ENCODE assay signal across 8 mouse cellular contexts in the genomic region with DNA sequence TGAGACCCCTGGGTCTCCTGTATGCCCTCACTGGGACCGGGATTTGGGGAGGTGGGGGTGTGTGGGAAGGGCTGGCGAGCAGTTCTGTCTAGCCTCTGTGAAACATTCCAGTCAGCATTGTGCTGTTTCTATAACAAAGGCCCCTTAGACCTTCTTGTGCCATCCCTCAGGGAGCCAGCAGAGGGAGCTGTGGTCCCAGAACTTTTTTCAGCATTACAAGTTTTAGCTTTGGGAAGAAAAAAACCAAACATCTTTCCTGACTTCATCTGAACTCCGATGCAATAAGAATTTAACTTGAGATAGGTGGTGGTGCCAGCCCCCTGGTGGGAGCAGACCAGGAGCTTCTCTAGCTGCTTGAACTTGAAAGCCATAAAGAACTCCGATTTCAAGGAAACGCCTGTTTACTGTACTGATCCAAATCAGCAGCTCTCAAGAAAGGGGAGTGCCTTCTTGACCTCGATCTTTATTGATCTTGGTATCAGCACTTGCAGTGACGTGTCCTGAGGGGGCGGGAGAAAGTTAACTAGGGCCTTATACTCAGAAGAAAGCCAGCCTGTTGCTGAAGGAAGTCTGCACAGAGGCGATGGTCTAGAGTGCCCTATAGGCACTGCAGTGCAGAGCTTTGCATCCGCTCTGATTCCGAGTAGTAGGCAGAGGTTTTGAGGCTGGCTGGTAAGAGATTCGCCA.
DNase-seq lines count a peak whose midpoint lies in the region; ATAC-seq lines count a peak whose summit lies in the region.

No protein-coding gene starts in this region.

- H3K4me2 ChIP-seq in hindbrain, embryonic 16.5 days (ENCODE audit: low read length), result peak overlapping the region; percentile 1; the same call in 1 of the 2 replicates

- DNase-seq in WW6 (ENCODE audit: low read depth, low spot score), result peak; percentile 40
- DNase-seq in cerebellum, postnatal 36 days, result peak; percentile 73 to 79
- DNase-seq in gastrocnemius, adult 18-20 months (ENCODE audit: low spot score), result peak; percentile 73
- DNase-seq in left cerebral cortex, adult 11 months (ENCODE audit: low spot score), result peak; percentile 64
- peak; percentile 91 for DNase-seq in lung, postnatal 36 days
- peak; percentile 74 for DNase-seq in right cerebral cortex, postnatal 14 days
- DNase-seq in urinary bladder, postnatal 25 days (ENCODE audit: low spot score), result peak; percentile 77

- H3K36me3 ChIP-seq in hindbrain, embryonic 16.5 days (ENCODE audit: control insufficient read depth, insufficient read depth, low read length), result no peaks in the 10 kb centered on the region

- H3K9me3 ChIP-seq in hindbrain, embryonic 16.5 days (ENCODE audit: control insufficient read depth, low read length), result no peaks in the 10 kb centered on the region

- H3K27ac ChIP-seq in hindbrain, embryonic 16.5 days (ENCODE audit: low read depth, low read length), result peak overlapping the region; percentile 36; the same call in 1 of the 2 replicates

- H3K4me1 ChIP-seq in hindbrain, embryonic 16.5 days (ENCODE audit: control insufficient read depth, insufficient read depth, low read depth, low read length), result 0 out of 2 replicates have a peak, but pooled peaks cover 2% of the 10 kb centered on the region

- H3K27me3 ChIP-seq in hindbrain, embryonic 16.5 days (replicated peaks; ENCODE audit: control insufficient read depth, insufficient read depth, low read length), result no peaks in the 10 kb centered on the region

- peak overlapping the region; percentile 53 for H3K9ac ChIP-seq in hindbrain, embryonic 16.5 days (ENCODE audit: low read depth, low read length)

- no peak overlapping the region for H3K4me3 ChIP-seq in hindbrain, embryonic 16.5 days (ENCODE audit: low read length)

- peak; percentile 83 for ATAC-seq in hindbrain, embryonic 16.5 days

- 42% methylated on average over 12 of the region's 12 CpGs for WGBS in hindbrain, embryonic 16.5 days

Comparison
In these comparisons a context has a peak if more than half of its experiments do, and no peak if none do; other contexts are left out.
1. DNase-seq: peak in every context shown above with its lines; median percentile 91 in lung, postnatal 36 days; 77 in urinary bladder, postnatal 25 days; 76 in cerebellum, postnatal 36 days; 74 in right cerebral cortex, postnatal 14 days; 73 in gastrocnemius, adult 18-20 months; 64 in left cerebral cortex, adult 11 months; 40 in WW6.